Mouse (Mus musculus) liver, adult 2 months (tissue): ENCODE measurements at regions not wholly inside any gene's neighbourhood (a gene's known extent, or its start where the extent isn't known, plus 50 kb on each side); places are given as distances from the start of the nearest gene placed in this dataset.

Experiments used
- CTCF ChIP-seq: fragments of 200-500 bp; IDR thresholded peaks from 2 replicates; pipeline ENCODE4 v1.5.1; 2011; ENCODE audit warnings: low read depth, low read length, control low read depth
- POLR2A ChIP-seq: fragments of 200-500 bp; IDR thresholded peaks from 2 replicates; pipeline ENCODE4 v1.6.1; 2011; ENCODE audit warnings: low read length, control low read depth; ENCODE audit not compliant: insufficient read depth; ENCODE audit errors: extremely low read depth

DNA sequence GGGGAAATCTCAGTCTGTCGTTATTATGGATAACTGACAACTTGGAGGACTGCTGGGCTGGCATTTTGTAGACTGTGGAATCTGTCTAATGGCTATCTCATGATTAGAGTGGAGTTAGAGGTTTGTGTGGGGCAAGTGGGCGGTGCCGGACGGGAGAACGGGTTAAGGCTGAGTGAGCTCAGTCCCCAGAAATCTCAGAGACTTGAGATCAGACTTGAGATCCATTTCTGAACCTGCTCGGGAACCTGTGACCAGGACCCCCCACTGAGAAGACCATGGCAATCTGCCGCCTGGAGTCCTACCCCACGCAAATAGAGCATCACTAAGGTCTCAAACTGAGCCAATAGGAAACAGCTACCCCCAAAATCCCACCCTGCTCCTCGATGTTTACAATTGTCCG, 306.0 kb downstream of the Irs2 start:
- TF ChIP-seq POLR2A (no peak), CTCF (no peak)
